Mouse (Mus musculus): ENCODE measurements around the gene Gm11011.

Gene Gm11011

GRCm38 (mm10) chr2:169589697-169590096 lies 2.2 kb upstream of the Gm11011 start:
- no peak for DNase-seq (ENCODE audit: low spot score in 2 of 2)

GRCm38 (mm10) chr2:169586688-169587087 lies 857 bp downstream of the Gm11011 start:
- no peak for DNase-seq (ENCODE audit: low spot score in 2 of 2)

DNA sequence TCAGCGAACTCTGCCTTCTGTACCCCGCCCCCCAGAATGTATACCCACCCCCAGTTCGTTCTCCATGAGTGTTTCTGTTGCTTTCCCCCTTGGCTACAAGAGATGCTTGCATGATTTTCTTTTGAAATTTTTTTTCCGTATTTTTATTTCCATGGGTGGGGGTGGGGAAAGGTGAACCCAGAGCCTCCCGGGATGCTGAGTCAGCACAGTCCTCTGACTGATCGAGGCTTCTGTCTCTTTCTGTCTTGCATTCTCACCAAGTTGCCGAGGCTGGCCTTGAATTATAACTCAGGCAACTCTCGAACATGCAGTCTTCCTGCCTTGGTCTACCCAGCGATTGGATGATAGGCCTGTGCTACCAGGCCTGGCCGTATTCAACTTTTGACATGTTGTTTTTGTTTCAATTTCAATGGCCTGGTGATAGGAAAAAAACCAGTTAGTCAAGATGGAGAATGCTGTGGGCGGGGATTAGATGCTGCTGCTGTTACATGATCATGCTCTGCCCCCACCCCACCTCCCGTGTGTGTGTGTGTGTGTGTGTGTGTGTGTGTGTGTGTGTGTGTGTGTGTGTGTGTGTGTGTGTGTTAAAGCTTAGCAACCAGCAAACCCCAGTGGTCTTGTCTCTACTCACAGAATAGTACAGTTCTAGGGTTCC lies 1.8 kb downstream of the Gm11011 start:
- no peak for DNase-seq (ENCODE audit: low spot score in 2 of 2)

GRCm38 (mm10) chr2:169584745-169585456 lies 2.6 kb downstream of the Gm11011 start:
- DNase-seq (ENCODE audit: low spot score in 2 of 2), result no peak

GRCm38 (mm10) chr2:169583476-169583875 lies 4.1 kb downstream of the Gm11011 start:
- DNase-seq (ENCODE audit: low spot score in 2 of 2), result no peak

DNA sequence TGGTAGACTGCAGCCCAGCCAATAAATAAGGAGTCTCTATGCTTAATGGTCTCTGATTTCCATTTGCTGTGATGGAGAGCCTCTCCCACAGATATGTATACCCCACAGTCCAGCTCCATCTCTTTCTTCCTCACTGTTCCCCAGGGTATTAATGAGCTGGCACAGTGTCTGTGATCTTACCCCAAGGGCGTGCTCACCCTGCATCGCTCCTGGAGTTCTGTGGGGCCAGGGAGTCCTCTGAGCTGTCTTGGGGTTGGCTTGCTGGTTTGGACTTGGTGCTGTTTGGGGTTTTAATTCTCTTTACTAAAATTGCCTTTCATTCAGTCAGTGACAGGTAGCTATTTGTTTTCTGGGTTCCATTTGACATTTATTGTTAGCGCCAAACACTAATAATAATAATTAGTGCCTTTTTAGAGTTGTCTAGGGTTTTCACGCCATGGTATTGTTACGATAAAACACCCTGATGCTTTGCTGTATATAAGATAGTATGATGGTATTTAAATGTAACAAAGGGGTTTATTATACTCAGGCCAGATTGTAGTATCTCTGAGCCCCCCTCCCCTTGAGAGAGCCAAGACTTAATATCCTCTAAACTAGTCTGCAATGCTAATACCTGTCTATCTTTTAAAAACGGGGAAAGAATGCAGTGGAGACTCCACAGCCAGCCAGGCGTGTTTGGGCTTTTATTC lies 9.9 kb downstream of the Gm11011 start:
- no peak for DNase-seq (ENCODE audit: low spot score in 2 of 2)

DNA sequence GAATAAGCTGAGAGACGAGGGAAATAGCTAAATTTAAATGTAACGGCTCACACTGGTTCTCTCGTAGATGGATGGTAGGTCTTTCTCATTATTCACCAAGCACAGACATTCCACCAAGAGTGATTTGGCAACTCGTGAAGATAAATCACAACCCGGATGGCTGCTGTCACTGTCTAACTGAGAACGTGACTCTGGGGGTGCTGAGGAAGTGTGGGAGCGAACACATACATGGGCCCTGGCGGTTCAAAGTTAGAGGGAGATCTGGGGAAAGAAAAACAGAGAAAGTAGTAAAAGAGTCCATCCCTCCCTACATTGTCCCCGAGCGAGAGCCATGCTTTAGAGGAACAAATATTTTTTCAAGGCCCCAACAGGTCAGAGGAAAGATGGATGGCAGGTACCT lies 17.5 kb downstream of the Gm11011 start:
- no peak for DNase-seq (ENCODE audit: low spot score in 2 of 2)

DNA sequence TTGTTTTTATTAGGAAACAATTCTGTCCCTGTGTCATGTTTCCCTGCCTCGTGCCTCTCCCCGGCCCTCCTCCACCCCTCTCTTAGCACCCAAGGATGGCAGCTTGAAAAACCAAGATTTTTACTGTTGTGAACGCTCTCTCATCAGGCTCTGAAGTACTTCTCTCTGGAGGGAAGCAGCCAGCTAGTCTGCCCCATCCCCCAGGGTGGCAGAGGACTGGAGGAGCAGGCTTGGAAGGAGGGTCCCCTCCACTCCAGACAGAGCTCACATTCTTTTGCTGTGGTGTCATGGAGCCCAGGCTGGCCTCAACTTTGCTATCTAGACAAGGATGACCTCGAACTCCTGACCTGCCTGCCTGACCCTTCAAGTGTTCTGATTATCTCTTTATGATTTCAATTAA lies 21.4 kb downstream of the Gm11011 start:
- no peak for DNase-seq (ENCODE audit: low spot score in 2 of 2)

DNA sequence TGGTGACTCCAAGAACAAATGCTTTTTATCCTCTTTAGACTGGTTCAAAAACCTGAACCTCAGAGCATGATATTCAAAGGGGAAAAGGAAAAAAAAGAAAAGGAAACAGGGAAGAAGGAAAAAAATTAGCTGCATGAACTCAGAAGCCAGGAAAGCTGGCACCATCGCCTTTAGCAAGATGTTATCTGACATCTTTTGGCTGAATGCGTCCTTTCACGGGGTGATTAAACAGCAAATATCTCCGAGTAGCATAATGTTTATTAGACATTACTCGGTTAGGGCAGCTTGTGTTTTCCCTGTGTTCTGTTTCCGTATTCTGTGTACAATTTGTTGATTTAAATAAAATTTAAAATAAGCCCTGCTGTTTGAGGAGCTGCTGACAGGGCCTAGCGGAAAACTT lies 21.8 kb downstream of the Gm11011 start:
- no peak for DNase-seq (ENCODE audit: low spot score in 2 of 2)

DNA sequence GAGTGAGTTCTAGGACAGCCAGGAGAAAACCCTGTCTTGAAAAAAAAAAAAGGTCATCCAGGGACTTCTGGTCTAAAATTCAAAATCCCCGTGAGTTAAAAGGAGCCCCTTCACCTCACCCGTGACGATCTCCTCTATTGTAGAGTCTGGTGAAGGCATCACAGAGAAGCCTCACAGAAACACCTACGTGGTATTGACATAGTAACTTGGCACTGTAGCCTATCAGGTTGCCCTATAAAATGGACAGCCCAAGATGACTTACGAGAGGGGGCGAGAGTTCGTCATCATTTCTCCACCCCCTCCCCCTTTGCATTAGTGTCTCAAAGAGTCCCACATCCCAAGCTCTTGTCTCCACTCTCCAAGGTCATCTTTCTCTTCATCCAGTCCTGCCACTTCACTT lies 41.9 kb downstream of the Gm11011 start:
- no peak for DNase-seq (ENCODE audit: low spot score in 2 of 2)

DNA sequence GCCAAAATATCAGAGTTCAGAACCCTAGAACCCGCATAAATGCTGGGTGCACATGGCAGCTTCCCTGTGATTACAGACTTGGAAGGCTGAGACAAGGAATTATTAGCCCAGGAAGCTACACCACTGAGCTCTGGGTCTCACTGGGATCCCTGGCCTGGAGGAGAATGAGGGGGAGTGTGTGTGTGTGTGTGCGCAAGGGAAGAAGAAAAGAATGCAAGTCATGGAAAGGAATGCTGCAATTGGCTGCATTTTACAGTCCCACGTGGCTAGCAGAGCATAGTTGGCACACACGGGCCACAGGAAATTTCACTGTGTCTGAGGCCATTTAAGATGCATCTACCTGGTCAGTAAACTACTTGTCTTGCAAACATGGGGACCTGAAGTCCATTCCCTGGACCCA lies 48.6 kb downstream of the Gm11011 start:
- no peak for DNase-seq (ENCODE audit: low spot score in 2 of 2)
